Mouse (Mus musculus) NIH3T3 (cell line): ENCODE results near the gene Tmprss12.
"Not testable (repeated sequence)": the region's sequence is repeated elsewhere in the genome, so short reads cannot be mapped to it uniquely, and the experiment has no call there.

ENCODE experiments used
- DNase-seq: peaks from one replicate; pipeline ENCODE4 v3.0.0-alpha.2; 2012; ENCODE audit warnings: low read depth

The Tmprss12 gene

GRCm38 (mm10) chr15:100325235-100325634 is 44.6 kb downstream of the Tmprss12 start:
- peak; percentile 2 for DNase-seq

DNA sequence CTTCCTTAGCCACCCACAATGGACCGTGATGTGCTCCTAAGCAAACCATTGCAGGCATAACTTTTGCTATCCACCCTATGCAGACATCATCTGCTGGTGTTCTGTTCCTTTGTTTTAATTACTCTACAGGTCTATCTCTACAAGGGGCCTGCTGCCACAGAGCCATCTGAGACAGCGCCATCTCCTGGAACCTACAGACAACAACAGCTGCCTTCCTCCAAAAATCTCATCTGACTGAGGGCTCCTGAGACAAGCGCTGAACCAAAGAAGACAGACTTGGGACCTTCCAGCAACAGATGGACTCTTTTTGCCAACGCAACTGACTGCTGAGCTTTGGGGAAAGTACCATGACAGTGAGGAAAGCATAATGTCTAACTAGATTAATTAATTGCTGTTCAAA is 47.5 kb downstream of the Tmprss12 start:
- DNase-seq = peak; percentile 1

DNA sequence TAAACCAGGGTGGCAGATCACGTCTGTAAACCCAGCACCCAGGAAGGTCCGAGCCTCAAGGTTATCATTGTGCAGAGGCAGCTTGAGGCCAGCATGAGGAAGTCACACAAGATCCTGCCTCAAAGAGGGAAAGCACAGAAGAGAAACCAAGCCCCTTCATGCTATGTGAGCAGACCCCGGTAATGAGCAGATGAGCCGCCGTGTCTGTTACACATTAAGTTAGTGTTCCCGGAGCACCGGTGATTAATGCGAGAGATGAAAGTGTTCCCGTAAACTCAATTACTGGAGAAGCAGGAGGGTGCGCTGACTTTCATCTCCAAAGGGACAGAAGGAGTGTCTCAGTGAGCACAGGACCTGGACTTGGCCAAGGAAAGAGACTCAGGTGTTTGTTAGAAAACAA is 48.7 kb downstream of the Tmprss12 start:
- not testable (repeated sequence) for DNase-seq

DNA sequence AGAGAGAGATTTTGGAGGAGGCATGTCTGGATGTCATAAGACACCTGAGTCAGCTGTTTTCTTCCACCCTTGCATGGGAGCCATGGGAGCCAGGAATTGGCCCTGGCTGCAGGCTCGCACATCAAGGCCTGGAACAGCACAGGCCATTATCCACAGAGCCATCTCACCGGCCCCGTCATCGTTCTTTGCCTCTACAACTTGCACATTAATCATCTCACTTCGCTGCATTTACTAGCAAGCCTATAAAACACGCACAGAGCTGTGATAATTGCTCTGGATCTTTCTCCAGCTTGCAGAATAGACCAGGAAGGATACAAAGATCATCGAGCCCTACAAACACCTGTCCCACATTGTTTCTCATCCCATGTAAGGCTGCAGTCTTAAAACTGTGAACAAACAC is 50.1 kb downstream of the Tmprss12 start:
- DNase-seq = no peak

DNA sequence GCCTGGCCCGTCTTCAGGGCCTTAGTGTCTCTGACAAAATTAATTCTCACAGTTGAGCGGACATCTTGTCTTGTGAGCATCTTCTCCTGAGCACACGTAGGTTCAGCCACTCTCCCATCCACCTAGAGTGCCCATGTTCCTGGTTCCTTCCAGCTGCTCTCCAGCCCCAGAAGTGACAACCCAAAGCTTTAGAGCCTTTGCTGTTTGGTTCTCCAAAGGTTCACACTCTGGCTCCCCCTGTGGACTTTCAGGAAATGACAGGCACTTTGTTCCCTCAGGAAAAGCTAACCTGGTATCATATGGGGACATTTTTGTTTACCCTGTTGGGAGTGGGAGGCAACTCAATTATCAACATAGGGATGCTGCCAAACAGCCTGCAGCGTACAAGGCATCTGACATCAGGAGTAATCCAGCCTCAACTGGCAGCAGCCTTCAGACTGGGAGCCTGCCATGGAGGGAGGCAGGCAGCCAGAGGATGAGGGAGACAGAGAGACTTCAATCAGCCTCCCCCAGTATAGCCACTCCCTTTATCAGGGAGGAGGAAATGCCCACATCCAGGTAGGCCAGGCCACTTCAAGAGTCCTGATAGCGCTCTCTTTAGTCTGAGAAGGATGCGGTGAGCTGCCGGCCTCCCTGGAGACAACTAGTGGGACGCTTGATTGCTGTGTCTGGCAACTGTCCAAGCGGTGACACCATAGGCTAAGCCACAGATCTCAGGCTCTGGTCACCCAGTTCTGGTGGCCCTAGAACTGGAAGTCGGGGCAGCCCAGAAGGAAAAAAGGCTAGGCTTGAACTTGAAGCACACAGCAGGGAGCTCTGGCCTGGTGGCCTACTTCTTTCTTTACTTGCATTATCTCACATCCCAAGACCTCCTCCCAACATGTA is 51.7 kb downstream of the Tmprss12 start:
- not testable (repeated sequence) for DNase-seq

DNA sequence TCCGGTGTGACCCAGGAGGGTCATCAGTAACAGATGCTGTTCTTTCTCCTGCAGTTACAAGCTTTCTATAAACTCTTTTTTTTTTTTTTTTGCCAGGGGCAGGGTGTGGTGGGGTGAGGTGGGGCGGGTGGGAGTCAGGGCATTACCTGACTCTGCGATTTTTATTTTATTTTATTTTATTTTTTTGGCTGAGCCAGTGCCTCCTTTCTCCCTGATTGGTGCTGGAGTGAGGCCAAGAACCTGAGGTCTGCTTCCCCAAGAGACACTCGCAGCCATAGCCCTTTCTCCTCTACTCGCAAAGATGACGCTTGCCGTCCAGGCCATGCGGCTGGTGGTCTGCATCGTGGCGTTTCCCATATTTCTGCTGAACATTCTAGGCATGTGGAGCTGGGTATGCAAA is 54.0 kb downstream of the Tmprss12 start, which contains the start of gene Mettl7a3:
Mettl7a3 (plus strand) TSS at position 301 of the 400 bp plus-strand sequence.
- no peak for DNase-seq

DNA sequence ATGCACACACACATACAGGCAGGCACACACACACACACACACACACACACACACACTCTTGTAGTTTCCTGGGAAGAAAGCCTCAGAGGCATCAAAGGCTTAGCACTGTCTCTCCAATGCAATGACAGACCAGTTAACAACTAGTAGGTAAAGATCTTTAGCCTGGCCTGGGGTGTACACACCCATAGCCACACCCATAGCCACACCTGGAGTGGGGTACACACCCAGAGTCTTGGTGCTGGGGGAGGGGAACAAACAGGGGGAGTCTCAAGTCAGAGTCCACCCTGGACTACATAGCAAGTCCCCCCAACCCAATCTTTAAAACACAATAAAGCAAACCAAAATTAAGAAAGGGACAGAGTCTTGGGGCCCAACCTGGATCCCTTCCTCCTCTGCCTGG is 56.7 kb downstream of the Tmprss12 start:
- not testable (repeated sequence) for DNase-seq

DNA sequence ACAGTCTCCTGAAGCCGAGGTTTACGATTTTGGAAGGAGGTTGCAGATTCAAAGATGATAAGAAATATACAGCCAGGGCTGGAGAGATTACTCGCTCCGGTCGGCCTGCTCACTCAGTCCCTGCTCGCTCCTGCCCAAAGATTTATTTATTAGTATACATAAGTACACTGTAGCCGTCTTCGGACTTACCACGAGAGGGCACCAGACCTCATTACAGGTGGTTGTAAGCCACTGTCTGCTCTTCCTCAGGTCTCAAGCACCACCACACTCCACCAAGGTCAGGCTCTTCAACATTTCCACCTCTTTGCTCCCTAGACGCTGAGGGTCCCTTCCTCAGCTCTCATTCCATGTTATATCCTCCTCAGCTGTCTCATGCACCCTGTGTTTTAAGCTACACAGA is 57.2 kb downstream of the Tmprss12 start:
- DNase-seq = not testable (repeated sequence)

DNA sequence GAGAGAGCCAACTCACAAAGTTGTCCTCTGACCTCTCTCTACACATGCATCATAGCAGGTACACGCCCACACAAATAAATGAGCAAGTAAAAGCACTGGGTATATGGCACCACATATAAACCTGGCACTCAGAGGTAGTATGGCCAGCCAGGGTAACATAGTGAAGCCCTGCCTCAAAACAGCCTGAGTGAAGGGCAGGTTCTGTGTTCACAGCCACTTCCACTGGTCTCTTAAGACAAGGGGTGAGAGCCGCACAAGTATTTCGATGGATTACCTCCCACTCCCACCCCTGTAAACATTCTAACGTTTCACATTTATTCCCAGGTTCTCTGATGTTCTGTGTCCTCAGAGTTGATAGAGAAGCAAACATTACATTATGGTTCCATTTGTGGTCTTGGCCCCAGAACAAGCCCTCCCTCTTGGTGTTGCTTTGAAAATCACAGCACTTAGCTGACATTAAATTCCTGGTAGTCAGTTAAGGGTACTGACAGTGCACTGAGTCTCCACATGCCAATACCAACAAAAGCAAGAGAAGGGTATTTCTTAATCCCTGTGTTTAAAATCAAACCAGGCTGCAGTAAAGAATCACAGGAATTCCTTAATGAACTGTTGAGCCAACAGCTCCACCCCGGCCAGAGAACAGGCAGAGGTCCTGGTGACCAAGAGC is 60.8 kb downstream of the Tmprss12 start:
- not testable (repeated sequence) for DNase-seq
